Mouse (Mus musculus): Measurements from ENCODE around the gene 9930111J21Rik2.
"Not testable (repeated sequence)": the region's sequence is repeated elsewhere in the genome, so short reads cannot be mapped to it uniquely, and the experiment has no call there.

The 9930111J21Rik2 gene

GRCm38 (mm10) chr11:49081886-49082285 lies 30.8 kb upstream of the 9930111J21Rik2 start:
- in situ Hi-C loops (cut with MboI; ENCODE audit: low pct_unique_long_range_greater_than_20kb in 1 of 2, low sequenced_read_pairs in 2 of 2, unreplicated experiment in 1 of 2): loop anchor here in 1 of 2 experiments (25.0 kb wide), 1 partner anchor 195 kb away; no protein-coding TSS in a partner anchor

- in situ Hi-C loops (cut with MboI; ENCODE audit: low pct_unique_long_range_greater_than_20kb in 1 of 2, low sequenced_read_pairs in 2 of 2, unreplicated experiment in 1 of 2): loop anchor here in 1 of 2 experiments (25.0 kb wide), 1 partner anchor 194 kb away; no protein-coding TSS in a partner anchor
Measured at GRCm38 (mm10) chr11:49081356-49081755, 30.3 kb upstream of the 9930111J21Rik2 start.

GRCm38 (mm10) chr11:49080636-49081035 lies 29.6 kb upstream of the 9930111J21Rik2 start:
- in situ Hi-C loops (cut with MboI; ENCODE audit: low pct_unique_long_range_greater_than_20kb in 1 of 2, low sequenced_read_pairs in 2 of 2, unreplicated experiment in 1 of 2): loop anchor here in 1 of 2 experiments (25.0 kb wide), 1 partner anchor 193 kb away; no protein-coding TSS in a partner anchor

GRCm38 (mm10) chr11:49078719-49079118 lies 27.7 kb upstream of the 9930111J21Rik2 start:
- in situ Hi-C loops (cut with MboI; ENCODE audit: low pct_unique_long_range_greater_than_20kb in 1 of 2, low sequenced_read_pairs in 2 of 2, unreplicated experiment in 1 of 2): loop anchor here in 1 of 2 experiments (25.0 kb wide), 1 partner anchor 191 kb away; no protein-coding TSS in a partner anchor

GRCm38 (mm10) chr11:49077012-49077411 lies 26.0 kb upstream of the 9930111J21Rik2 start:
- in situ Hi-C loops (cut with MboI; ENCODE audit: low pct_unique_long_range_greater_than_20kb in 1 of 2, low sequenced_read_pairs in 2 of 2, unreplicated experiment in 1 of 2): loop anchor here in 1 of 2 experiments (25.0 kb wide), 1 partner anchor 190 kb away; no protein-coding TSS in a partner anchor

GRCm38 (mm10) chr11:49076001-49076757 lies 25.1 kb upstream of the 9930111J21Rik2 start, which contains the start of gene Ifi47:
Gene Ifi47 (plus strand): TSS chr11:49076587.
- in situ Hi-C loops (cut with MboI; ENCODE audit: low pct_unique_long_range_greater_than_20kb in 1 of 2, low sequenced_read_pairs in 2 of 2, unreplicated experiment in 1 of 2): loop anchor here in 1 of 2 experiments (25.0 kb wide), 1 partner anchor 189 kb away; no protein-coding TSS in a partner anchor

GRCm38 (mm10) chr11:49068358-49068757 lies 17.3 kb upstream of the 9930111J21Rik2 start:
- in situ Hi-C loops (cut with MboI; ENCODE audit: low pct_unique_long_range_greater_than_20kb in 1 of 2, low sequenced_read_pairs in 2 of 2, unreplicated experiment in 1 of 2): no loop called here

GRCm38 (mm10) chr11:49063713-49064469 lies 12.8 kb upstream of the 9930111J21Rik2 start, which contains the start of gene Tgtp2:
Gene Tgtp2 (minus strand): TSS chr11:49064206.
- in situ Hi-C loops (cut with MboI; ENCODE audit: low pct_unique_long_range_greater_than_20kb in 1 of 2, low sequenced_read_pairs in 2 of 2, unreplicated experiment in 1 of 2): not testable (repeated sequence)

- in situ Hi-C loops (cut with MboI; ENCODE audit: low pct_unique_long_range_greater_than_20kb in 1 of 2, low sequenced_read_pairs in 2 of 2, unreplicated experiment in 1 of 2): not testable (repeated sequence)
Measured at GRCm38 (mm10) chr11:49061865-49062264, 10.8 kb upstream of the 9930111J21Rik2 start.

GRCm38 (mm10) chr11:49060061-49060460 lies 9.0 kb upstream of the 9930111J21Rik2 start:
- in situ Hi-C loops (cut with MboI; ENCODE audit: low pct_unique_long_range_greater_than_20kb in 1 of 2, low sequenced_read_pairs in 2 of 2, unreplicated experiment in 1 of 2): not testable (repeated sequence)

GRCm38 (mm10) chr11:49051894-49052293 lies 852 bp upstream of the 9930111J21Rik2 start:
- in situ Hi-C loops (cut with MboI; ENCODE audit: low pct_unique_long_range_greater_than_20kb in 1 of 2, low sequenced_read_pairs in 2 of 2, unreplicated experiment in 1 of 2): not testable (repeated sequence)

GRCm38 (mm10) chr11:49050064-49050463 lies 978 bp downstream of the 9930111J21Rik2 start:
- in situ Hi-C loops (cut with MboI; ENCODE audit: low pct_unique_long_range_greater_than_20kb in 1 of 2, low sequenced_read_pairs in 2 of 2, unreplicated experiment in 1 of 2): not testable (repeated sequence)

- in situ Hi-C loops (cut with MboI; ENCODE audit: low pct_unique_long_range_greater_than_20kb in 1 of 2, low sequenced_read_pairs in 2 of 2, unreplicated experiment in 1 of 2): not testable (repeated sequence)
Measured at GRCm38 (mm10) chr11:49012074-49012473, 39.0 kb downstream of the 9930111J21Rik2 start.

- in situ Hi-C loops (cut with MboI; ENCODE audit: low pct_unique_long_range_greater_than_20kb in 1 of 2, low sequenced_read_pairs in 2 of 2, unreplicated experiment in 1 of 2): not testable (repeated sequence)
Measured at GRCm38 (mm10) chr11:49006785-49007184, 44.3 kb downstream of the 9930111J21Rik2 start.

- in situ Hi-C loops (cut with MboI; ENCODE audit: low pct_unique_long_range_greater_than_20kb in 1 of 2, low sequenced_read_pairs in 2 of 2, unreplicated experiment in 1 of 2): not testable (repeated sequence)
Measured at GRCm38 (mm10) chr11:49006317-49006716, 44.7 kb downstream of the 9930111J21Rik2 start.

- in situ Hi-C loops (cut with MboI; ENCODE audit: low pct_unique_long_range_greater_than_20kb in 1 of 2, low sequenced_read_pairs in 2 of 2, unreplicated experiment in 1 of 2): not testable (repeated sequence)
Measured at GRCm38 (mm10) chr11:49000411-49000810, 50.6 kb downstream of the 9930111J21Rik2 start.

GRCm38 (mm10) chr11:48994018-48994417 lies 57.0 kb downstream of the 9930111J21Rik2 start, which contains the start of gene Tgtp1:
Gene Tgtp1 (minus strand): TSS chr11:48994172.
- in situ Hi-C loops (cut with MboI; ENCODE audit: low pct_unique_long_range_greater_than_20kb in 1 of 2, low sequenced_read_pairs in 2 of 2, unreplicated experiment in 1 of 2): loop anchor here in 1 of 2 experiments (10.0 kb wide), 1 partner anchor 109 kb away; no protein-coding TSS in a partner anchor

GRCm38 (mm10) chr11:48993296-48993695 lies 57.7 kb downstream of the 9930111J21Rik2 start:
- in situ Hi-C loops (cut with MboI; ENCODE audit: low pct_unique_long_range_greater_than_20kb in 1 of 2, low sequenced_read_pairs in 2 of 2, unreplicated experiment in 1 of 2): loop anchor here in 1 of 2 experiments (10.0 kb wide), 1 partner anchor 108 kb away; no protein-coding TSS in a partner anchor
